Mouse (Mus musculus): ENCODE measurements around the gene Akap13.

Akap13 gene

GRCm38 (mm10) chr7:75667531-75667930, 212.2 kb downstream of the Akap13 start:
- no peak for DNase-seq (ENCODE audit: low spot score in 2 of 2)

- no peak for DNase-seq (ENCODE audit: low spot score in 2 of 2)
These were observed 213.1 kb downstream of the Akap13 start for GRCm38 (mm10) chr7:75668396-75668795.

GRCm38 (mm10) chr7:75669416-75669815, 214.1 kb downstream of the Akap13 start:
- no peak for DNase-seq (ENCODE audit: low spot score in 2 of 2)

- DNase-seq (ENCODE audit: low spot score in 2 of 2): no peak
These were observed 224.3 kb downstream of the Akap13 start for GRCm38 (mm10) chr7:75679631-75680030.

GRCm38 (mm10) chr7:75682901-75683300, 227.6 kb downstream of the Akap13 start:
- DNase-seq (ENCODE audit: low spot score in 2 of 2): no peak

- no peak for DNase-seq (ENCODE audit: low spot score in 2 of 2)
These were observed 228.1 kb downstream of the Akap13 start for GRCm38 (mm10) chr7:75683410-75683809.

- DNase-seq (ENCODE audit: low spot score in 2 of 2): no peak
These were observed 229.6 kb downstream of the Akap13 start for GRCm38 (mm10) chr7:75684976-75685375.

GRCm38 (mm10) chr7:75686046-75686826, 230.9 kb downstream of the Akap13 start:
- DNase-seq (ENCODE audit: low spot score in 2 of 2): no peak

GRCm38 (mm10) chr7:75686827-75687164, 231.5 kb downstream of the Akap13 start:
- no peak for DNase-seq (ENCODE audit: low spot score in 2 of 2)

GRCm38 (mm10) chr7:75688144-75688543, 232.8 kb downstream of the Akap13 start:
- DNase-seq (ENCODE audit: low spot score in 2 of 2): no peak

- no peak for DNase-seq (ENCODE audit: low spot score in 2 of 2)
These were observed 239.4 kb downstream of the Akap13 start for GRCm38 (mm10) chr7:75694777-75695176.

GRCm38 (mm10) chr7:75699836-75700235, 244.5 kb downstream of the Akap13 start:
- DNase-seq (ENCODE audit: low spot score in 2 of 2): no peak

- no peak for DNase-seq (ENCODE audit: low spot score in 2 of 2)
These were observed 245.5 kb downstream of the Akap13 start for GRCm38 (mm10) chr7:75700771-75701345.

GRCm38 (mm10) chr7:75701761-75702160, 246.4 kb downstream of the Akap13 start:
- DNase-seq (ENCODE audit: low spot score in 2 of 2): no peak

- no peak for DNase-seq (ENCODE audit: low spot score in 2 of 2)
These were observed 247.0 kb downstream of the Akap13 start for GRCm38 (mm10) chr7:75702368-75702767.

GRCm38 (mm10) chr7:75702966-75703645, 247.8 kb downstream of the Akap13 start:
- DNase-seq (ENCODE audit: low spot score in 2 of 2): no peak

GRCm38 (mm10) chr7:75704862-75705261, 249.5 kb downstream of the Akap13 start:
- DNase-seq (ENCODE audit: low spot score in 2 of 2): no peak

- DNase-seq (ENCODE audit: low spot score in 2 of 2): no peak
These were observed 254.6 kb downstream of the Akap13 start for GRCm38 (mm10) chr7:75709936-75710335.

- DNase-seq (ENCODE audit: low spot score in 2 of 2): no peak
These were observed 255.6 kb downstream of the Akap13 start for GRCm38 (mm10) chr7:75710920-75711319.

- DNase-seq (ENCODE audit: low spot score in 2 of 2): no peak
These were observed 256.1 kb downstream of the Akap13 start for GRCm38 (mm10) chr7:75711436-75711835.

- DNase-seq (ENCODE audit: low spot score in 2 of 2): no peak
These were observed 257.5 kb downstream of the Akap13 start for GRCm38 (mm10) chr7:75712808-75713207.

GRCm38 (mm10) chr7:75713959-75714358, 258.6 kb downstream of the Akap13 start:
- DNase-seq (ENCODE audit: low spot score in 2 of 2): no peak

- no peak for DNase-seq (ENCODE audit: low spot score in 2 of 2)
These were observed 259.7 kb downstream of the Akap13 start for GRCm38 (mm10) chr7:75715026-75715425.
